Mouse (Mus musculus) lung, adult 2 months (tissue): ENCODE measurements at regions not wholly inside any gene's neighbourhood (a gene's known extent, or its start where the extent isn't known, plus 50 kb on each side); places are given as distances from the start of the nearest gene placed in this dataset.

ENCODE experiments used
- CTCF ChIP-seq: fragments of 200-500 bp; IDR thresholded peaks from 2 replicates; pipeline ENCODE4 v1.5.1; 2011; ENCODE audit warnings: mild to moderate bottlenecking, low read length, control low read depth; ENCODE audit not compliant: insufficient read depth
- POLR2A ChIP-seq: fragments of 200-500 bp; IDR thresholded peaks from 2 replicates; pipeline ENCODE4 v1.6.1; 2011; ENCODE audit warnings: low read depth, mild to moderate bottlenecking, control low read depth, low read length, borderline replicate concordance; ENCODE audit errors: extremely low read depth

GRCm38 (mm10) chr12:117385697-117386096, 130.6 kb upstream of the Rapgef5 start:
- TF ChIP-seq CTCF, result no peak
- TF ChIP-seq POLR2A, result no peak
